Mouse (Mus musculus) adrenal gland, postnatal 25 days (tissue): Measurements from ENCODE around the gene Tmem150c. TPM values are rescaled to one million over a fixed set of nuclear protein-coding genes. Genes with fewer than 3 reads are reported as not detected.

Experiments used
- DNase-seq: peaks from one replicate; pipeline ENCODE4 v3.0.0; 2021; ENCODE audit warnings: mixed read lengths
- total RNA-seq: library from RNA; stranded (reverse); gene quantifications from 2 replicates; pipeline ENCODE4 v1.2.3, GENCODE M21; 2021

The Tmem150c gene
- total RNA-seq, 1 experiment from 2014 or later, result 23.0 TPM

GRCm38 (mm10) chr5:100166591-100167491, 7.2 kb upstream of the Tmem150c start:
- DNase-seq, result peak; percentile 72

DNA sequence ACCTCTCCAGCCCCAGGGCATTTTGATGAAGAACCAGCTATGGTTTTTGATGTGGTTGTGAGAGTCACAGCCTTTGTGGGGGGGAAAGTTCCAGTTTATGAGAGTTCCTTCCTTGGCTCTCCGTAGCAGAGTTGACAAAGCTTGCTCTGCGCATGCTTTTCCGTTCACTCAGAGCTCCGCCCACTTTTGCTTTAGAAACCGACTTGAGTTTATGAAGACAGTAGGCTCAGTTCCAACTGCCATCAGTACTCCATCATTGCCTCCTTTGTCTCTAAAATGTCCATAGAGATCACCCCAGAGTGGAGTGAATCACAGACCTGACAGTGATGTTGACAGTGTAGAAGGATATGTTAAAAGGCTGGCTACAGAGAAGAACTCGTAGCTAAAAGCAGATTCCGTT, 3.8 kb upstream of the Tmem150c start:
- no peak for DNase-seq

GRCm38 (mm10) chr5:100162857-100163256, 3.2 kb upstream of the Tmem150c start:
- no peak for DNase-seq

DNA sequence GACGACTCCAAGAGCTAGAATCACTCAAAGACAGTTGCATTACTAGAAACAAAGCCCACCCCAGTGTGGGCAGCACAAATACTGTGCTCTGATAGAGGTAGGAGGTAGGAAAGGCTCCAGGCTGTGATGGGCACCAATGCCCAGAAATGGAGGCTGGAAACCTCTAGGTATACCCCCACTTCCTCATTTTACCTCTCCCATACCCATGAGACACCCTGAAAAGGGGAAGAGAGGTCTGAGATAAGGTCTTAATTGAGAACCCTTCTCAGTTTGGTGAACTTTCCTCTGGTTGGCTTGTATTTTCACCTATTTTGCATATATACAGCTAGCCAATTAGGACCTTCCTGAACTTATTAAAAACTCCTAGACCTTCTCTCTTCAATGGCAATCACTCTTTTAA, 2.4 kb upstream of the Tmem150c start:
- no peak for DNase-seq

GRCm38 (mm10) chr5:100158791-100159637, 594 bp downstream of the Tmem150c start:
- DNase-seq, result peak; percentile 52

GRCm38 (mm10) chr5:100158301-100158700, 1.3 kb downstream of the Tmem150c start:
- DNase-seq, result no peak

- DNase-seq, result no peak
Measured at GRCm38 (mm10) chr5:100155646-100156045, 4.0 kb downstream of the Tmem150c start.

- no peak for DNase-seq
Measured at GRCm38 (mm10) chr5:100149967-100150366, 9.6 kb downstream of the Tmem150c start.

DNA sequence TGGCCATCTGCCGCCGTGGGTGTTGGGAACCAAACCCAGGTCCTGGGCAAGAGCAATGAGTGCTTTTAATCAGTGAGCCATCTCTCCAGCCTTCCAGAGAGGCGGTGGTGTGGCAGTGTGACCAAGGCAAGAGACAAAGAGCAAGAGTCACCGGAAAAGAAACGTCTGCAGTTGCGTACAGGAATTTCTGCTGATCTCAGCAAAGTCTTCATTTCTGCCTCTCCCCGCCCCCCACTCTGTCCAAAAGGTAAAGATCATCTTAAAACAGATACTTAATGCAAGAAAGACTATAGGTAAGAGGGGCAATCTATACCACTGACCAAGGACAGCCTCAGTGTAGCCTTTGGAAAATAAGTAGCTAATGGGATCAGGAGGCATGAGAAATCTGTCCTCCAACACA, 14.8 kb downstream of the Tmem150c start:
- DNase-seq, result no peak

GRCm38 (mm10) chr5:100127283-100127682, 32.3 kb downstream of the Tmem150c start:
- DNase-seq, result no peak

- no peak for DNase-seq
Measured at GRCm38 (mm10) chr5:100125409-100126123, 34.0 kb downstream of the Tmem150c start.

GRCm38 (mm10) chr5:100124530-100124929, 35.1 kb downstream of the Tmem150c start:
- no peak for DNase-seq

GRCm38 (mm10) chr5:100123283-100123682, 36.3 kb downstream of the Tmem150c start:
- no peak for DNase-seq

- DNase-seq, result no peak
Measured at GRCm38 (mm10) chr5:100121170-100121569, 38.4 kb downstream of the Tmem150c start.

DNA sequence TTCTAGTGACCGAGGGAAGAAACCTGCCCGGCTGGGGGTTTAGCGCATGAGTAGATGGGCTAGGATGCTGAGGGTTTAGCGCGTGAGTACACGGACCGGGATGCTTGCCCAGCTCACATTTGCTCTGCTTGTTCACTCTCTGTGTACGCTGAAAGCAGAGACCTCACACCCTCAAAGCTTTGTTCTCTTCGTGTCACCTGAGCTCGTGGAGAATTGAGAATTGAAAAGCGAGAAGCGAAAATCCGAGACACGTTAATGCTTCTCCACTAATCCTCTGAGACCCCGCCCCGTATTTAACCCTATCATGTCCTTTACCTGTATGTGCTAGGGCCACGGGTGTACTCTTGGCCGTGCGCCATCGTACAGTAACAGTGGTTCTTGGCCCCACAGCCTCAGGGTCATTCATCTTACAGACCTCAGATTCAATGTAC, 38.9 kb downstream of the Tmem150c start:
- DNase-seq, result no peak

DNA sequence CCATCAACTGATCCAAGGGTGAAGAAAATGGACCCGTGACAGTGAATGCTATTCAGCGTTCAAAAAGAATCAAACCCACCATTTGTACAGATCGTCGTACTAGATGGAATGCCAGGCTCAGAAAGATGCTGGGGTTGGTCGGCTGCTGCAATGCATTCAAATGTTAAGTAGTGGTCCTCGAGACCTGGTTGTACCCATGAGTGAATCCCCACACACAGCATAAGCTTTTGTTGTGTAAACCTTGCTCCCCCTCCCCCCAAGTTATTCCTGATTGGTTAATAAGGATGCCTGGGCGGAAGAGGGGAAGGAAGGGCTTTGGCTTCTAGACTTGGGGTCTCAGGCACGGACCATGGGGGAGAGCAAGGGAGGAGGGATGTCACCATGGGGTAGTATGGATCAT, 40.3 kb downstream of the Tmem150c start:
- DNase-seq, result no peak

GRCm38 (mm10) chr5:100113403-100113802, 46.2 kb downstream of the Tmem150c start:
- no peak for DNase-seq

DNA sequence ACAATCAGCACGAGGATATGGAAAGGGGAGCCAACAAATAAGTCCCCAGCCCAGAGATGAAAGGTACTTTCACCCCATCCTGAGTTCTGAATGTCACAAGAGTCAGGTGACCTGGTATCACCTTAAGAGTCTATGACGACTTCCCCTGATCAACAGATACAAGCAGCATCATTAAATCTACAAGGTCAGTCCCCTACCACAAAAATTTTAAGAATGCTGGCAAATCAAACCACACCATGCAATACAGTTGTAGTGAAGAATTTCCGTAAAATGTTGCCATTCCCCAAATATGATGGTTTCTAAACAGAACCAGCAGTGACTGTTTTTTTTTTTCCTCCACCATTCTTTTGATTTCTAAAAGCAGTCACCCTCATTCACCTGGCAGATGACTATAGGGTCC, 49.0 kb downstream of the Tmem150c start:
- no peak for DNase-seq

DNA sequence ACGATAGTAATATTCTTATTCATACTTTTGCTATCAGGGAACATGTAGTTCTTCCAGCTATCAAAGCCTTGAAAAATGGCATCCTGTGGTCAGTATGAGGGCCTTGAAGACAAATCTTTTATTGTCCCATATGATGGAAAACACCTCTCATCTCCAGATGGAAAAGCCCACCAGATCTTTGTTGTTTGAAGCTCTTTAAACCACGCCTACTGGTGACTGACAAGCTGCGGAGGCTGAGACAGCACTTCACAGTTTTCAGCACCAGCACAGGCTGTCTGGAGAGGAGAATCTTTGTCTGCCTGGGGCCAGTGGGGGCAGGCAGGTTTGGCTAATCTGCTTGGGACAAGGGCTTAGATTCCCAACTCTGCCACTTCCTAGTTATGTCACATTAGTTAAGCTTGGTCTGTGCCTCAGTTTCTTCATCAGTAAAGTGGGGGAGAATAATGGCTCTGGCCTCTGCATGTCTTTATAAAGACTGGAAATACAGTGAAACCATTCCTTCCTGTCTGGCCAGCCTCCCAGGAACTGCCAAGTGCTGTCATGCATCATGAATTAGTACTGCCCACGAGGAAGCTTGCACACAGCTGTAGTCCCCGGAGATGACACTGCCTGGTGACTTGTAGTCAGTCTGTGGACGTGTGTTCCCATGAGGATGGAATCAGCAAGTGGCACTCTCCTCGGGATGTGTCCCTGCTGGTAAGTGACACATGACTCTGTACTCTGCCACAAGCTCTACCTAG, 49.9 kb downstream of the Tmem150c start:
- peak; percentile 42 for DNase-seq

- DNase-seq, result no peak
Measured at GRCm38 (mm10) chr5:100108866-100109265, 50.7 kb downstream of the Tmem150c start.

- no peak for DNase-seq
Measured at GRCm38 (mm10) chr5:100102395-100102794, 57.2 kb downstream of the Tmem150c start.

DNA sequence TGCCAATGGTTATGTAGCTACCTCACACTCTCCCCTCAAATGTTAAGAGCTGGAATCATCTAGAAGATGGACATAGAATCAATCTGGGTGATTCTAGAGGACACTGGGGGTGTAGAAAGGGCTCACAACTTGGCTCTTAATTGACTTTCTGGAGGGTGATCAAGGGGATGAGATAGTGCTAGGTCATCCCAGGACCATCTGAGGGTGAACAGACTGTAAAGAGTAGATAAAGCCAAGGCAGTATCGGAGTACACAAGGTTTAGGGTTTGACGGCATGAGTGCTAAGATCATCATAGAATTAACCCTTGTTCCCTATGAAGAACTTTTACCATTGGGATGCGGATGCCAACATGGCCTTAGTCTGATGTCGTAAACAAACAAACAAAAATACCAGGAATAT, 61.6 kb downstream of the Tmem150c start:
- DNase-seq, result no peak
